Mouse (Mus musculus) hematopoietic stem cell, adult 5-6 weeks (primary cell): Measurements from ENCODE around the gene Gm9844. TPM values are rescaled to one million over a fixed set of nuclear protein-coding genes. Genes with fewer than 3 reads are reported as not detected.
A peak's percentile ranks its signal among the peaks of the same experiment; 100 is the strongest.

ENCODE experiments used
- ATAC-seq, 2 experiments: fragments of 125-278 bp in 1 of 2; replicated peaks in 1 of 2; 2 replicates each; pipeline ENCODE4 v1.8.0; 2016 to 2017; ENCODE audit warnings: inconsistent platforms in 2 of 2, mild to moderate bottlenecking in 2 of 2, moderate number of reproducible peaks in 2 of 2, low read depth in 1 of 2, moderate TSS enrichment in 1 of 2; ENCODE audit not compliant: low FRiP score in 2 of 2, poor library complexity in 2 of 2, severe bottlenecking in 2 of 2, insufficient read depth in 1 of 2, low TSS enrichment in 1 of 2
- total RNA-seq: library from RNA; stranded (forward); fragments of 172-1452, 232-1000 nt; gene quantifications from 2 replicates; pipeline ENCODE4 v1.2.3, GENCODE M21; 2017

The Gm9844 gene
- total RNA-seq, 1 experiment from 2014 or later, result 12.6 TPM

DNA sequence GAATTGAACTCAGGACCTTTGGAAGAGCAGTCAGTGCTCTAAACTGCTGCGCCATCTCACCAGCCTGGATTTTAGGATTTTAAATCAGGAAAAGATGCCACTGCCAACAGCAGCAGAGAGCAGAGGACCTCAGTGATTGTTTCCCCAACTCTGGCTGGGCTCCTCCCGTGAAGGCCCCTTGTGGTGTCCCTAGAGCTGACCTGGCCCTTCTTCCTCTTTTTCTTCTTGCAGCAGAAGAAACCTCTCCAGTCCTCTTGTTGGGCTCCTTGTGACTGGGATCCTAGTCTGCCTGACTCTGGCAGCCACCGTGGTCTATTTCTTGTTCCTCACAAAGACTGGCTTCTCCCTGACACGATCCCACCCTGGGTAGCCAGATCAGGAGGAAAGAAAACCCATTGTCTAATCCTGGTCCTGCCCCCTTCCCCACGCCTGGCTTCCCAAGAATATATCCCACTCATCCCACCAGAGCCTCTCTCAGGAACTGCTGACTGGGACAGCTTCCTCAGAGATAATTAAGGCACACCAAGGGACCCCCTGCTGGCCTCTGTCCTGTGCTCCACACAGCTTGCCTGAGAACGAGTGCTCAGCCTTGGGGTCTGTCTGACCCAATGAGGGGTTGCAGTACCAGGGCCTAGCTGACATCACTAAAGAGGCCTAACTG, 5.4 kb upstream of the Gm9844 start:
- peak; percentile 69 to 78 for ATAC-seq

DNA sequence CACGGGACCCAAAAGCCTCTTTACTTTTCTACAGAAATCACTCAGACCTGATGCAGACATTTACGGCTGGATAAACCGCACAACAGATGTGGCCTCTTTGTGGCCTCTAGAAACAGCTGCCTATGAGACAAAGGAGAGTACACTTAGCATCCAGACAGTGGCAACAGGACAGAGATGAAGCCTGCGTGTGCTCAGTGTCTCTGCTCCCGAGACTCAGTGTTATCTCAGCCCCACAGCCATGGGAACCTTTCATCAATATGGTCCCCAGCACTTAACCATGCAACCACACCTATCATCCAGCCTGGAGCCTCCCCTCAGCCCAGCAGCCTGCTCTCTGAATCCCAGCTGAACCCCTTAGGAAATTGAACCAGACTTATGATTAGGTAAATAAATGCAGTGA, 2.8 kb upstream of the Gm9844 start:
- no peak for ATAC-seq

DNA sequence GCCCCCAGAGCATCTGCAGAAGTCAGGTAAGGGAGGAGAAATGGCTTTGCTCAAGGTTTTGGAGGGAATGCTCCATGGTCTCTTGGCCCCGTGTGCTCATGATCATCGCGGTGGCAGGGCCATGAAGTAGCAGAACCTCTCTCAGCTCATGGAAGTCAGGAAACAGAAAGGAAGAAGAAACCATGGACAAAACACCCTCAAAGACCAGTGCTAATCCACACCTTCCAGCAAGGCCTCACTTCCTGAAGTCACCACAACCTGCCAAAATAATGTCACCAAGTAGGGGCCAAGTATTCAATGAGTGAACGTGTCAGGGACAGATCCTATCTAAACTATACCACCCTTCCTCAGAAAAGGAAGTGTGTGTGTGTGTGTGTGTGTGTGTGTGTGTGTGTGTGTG, 840 bp downstream of the Gm9844 start:
- peak in 1 of 2 experiments; percentile 64; a peak in 2 of 4 replicates for ATAC-seq

DNA sequence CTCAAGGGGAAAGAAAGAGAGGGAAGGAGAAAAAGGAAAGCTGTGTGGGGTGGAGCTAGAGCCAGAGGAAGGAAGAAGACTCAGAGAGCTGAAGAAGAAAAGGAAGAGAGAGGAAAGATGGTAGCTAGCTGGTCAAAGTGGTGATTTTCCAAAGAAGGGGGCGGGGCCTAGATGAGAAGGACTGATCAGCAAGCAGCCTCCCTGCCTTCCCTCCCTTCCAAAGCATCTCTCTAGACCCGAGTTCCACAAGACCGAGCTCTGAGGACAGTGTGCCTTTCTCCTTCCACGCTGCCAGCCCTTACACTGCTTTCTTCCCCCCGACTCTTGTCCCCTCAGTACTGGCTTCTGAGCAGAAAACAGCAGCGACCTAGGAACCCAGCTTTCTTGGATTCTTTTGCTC, 2.1 kb downstream of the Gm9844 start:
- ATAC-seq, result no peak

DNA sequence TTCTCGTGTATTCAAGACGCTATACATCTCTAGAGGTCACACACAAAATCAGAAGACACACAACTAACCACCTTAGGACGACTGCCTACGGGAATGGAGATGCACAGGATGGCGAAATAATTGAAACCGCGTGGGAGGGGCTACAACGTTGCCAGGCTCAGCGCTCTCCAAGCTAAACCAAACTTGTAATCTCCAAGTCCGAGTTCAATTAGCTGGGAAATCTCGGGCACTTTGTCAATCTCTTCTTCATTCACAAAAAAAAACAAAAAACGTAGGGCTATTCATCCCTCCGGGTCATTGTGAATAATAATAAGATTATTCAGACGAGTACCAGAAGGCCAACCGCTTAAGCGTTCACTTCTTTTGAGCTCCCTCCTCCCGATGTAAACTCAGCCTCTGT, 7.1 kb downstream of the Gm9844 start:
- ATAC-seq, result no peak

DNA sequence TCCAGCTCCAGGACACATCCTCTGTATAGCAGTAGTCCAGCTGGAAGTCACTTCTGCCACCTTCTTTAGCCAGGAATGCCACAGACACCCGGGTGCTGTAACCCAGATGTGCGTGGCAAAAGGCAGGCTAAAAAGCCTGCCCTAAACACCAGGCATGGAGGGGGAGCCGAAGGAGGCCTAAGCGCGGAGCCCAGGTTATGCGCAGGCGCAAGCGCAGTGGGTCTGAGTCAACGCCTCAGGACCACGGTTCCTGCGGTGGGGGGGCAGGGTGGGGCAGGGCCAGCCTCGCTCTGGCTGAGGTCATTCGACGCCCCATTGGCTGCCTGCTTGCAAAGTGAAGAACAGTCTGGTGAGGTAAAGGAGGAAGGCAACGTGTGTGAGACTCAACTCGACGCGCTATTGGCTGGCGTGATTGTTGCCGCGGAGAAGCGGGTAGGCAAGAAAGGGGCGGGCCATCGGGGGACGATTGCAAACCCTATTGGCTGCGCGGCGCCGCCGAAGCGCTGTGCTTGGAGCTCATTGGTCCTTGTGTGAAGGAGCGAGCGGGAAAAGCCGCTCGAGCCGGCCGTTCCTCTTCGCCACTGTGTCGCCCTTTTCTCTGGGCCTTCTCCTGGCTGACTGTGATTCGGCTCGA, 7.6 kb downstream of the Gm9844 start, which contains the start of the genes Lypd4 and Dmrtc2:
Gene Lypd4, minus strand, starts transcription at position 410 of the 634 bp plus-strand sequence.
Gene Dmrtc2, plus strand, starts transcription at position 526 of the 634 bp plus-strand sequence.
- ATAC-seq, result no peak

DNA sequence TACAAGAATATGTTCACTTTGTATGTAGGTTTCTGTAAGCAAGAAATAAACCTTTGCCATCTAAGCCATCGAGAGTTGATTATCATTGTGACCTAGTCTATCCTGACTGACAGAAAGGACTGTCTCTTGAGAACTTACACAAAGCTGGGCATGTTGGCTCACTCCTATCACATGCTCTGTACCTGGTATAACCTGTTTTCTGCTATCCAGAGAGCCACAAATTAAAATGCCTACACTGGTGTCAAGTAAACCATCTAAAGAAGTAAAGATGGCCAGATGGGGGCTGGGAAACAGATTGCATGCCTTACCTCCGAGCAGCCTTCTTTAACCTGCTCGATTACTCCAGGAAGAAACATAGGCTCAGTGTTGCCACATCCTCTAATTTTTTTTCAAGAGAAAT, 15.6 kb downstream of the Gm9844 start:
- ATAC-seq, result no peak

DNA sequence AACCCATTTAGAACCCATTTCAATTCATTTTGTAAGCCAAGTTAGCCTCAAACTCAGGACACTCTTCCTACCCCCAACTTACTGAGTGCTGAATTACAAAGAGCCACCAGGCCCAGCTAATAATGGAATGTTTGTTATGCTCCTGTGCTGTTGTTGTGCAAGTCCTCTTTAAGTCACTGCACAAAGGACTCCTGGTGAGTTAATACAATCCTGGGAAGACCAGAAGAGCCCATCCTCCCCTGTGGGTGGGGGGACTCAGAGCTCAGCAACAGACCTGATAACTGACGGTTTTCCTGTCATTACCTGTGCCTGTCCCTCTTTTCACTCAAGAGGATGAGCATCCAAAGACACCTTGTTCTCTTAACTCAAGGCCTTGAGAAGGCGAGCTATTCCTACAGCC, 17.6 kb downstream of the Gm9844 start:
- ATAC-seq, result no peak

DNA sequence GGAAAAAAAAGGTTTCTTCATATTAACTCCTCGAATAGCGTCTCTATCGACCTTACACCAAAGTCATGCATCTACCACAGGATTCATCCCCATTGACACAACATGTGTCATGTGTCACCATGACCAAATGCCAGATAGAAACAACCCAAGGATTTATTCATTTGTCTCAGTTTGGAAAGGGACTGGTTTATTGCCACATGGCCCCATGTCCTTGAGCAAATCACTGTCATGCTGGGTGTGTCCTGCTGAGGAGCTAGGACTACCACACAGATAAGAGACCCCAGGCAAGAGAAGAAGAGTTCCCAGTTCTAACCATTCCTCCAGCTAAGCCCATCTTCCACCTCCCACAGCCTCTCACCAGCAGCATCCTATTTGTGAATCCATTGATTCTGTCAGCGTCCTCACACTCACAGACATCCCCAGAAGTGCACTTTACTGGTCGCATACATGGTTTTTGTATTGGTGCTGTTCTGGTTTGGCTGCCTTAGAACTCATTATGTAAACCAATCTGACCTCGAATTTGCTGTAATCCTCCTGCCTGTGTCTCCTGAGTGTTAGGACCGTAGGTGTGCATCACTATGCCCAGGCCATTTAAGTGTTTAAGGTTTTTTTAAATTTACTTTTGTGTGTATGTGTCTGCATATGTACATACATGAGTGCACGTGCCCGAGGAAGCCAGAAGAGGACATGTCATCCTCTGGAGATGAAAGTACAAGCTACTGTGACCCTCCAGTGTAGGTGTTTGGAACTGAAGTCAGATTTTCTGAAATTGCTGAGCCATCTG, 20.6 kb downstream of the Gm9844 start:
- ATAC-seq, result no peak

DNA sequence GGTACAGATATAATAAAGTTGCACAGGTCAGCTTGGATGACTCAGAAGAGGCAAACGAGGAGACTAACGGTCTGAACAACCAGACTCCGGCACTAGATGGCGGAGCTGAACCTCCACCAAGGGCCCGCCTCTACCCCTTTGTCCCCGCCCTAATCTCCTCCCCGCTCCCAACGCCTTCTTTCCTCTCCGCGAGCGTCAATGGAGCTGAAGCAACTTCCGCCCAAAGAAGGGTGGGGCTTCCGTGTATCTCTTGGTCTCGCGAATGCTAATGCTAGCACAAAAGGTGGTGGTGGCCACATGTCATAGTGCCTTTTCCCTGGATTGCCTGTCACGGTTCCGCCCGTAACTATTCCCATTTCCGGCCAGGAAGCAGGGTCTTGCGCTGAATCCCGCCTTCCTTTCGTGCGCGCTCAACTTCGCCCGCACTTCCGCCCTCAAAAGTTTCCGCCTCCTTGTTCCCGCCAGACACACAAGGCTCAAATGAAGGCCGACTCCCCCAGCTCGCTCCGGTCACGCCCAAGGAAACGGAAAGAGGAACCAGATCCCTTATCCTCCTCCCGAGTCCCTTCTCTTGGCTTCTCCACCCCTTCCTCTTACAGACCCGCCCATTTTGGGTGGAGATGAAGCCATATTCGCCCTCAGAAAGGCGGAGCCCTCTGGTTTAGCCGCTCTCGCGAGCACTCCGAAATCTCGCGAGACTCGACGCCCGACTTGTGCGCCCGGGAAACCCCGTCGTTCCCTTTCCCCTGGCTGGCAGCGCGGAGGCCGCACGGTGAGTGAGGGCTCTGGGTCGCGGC, 22.1 kb downstream of the Gm9844 start, which contains the start of gene Rps19:
Gene Rps19, plus strand, starts transcription at position 476 of the 797 bp plus-strand sequence.
- peak; percentile 91 to 94 for ATAC-seq

DNA sequence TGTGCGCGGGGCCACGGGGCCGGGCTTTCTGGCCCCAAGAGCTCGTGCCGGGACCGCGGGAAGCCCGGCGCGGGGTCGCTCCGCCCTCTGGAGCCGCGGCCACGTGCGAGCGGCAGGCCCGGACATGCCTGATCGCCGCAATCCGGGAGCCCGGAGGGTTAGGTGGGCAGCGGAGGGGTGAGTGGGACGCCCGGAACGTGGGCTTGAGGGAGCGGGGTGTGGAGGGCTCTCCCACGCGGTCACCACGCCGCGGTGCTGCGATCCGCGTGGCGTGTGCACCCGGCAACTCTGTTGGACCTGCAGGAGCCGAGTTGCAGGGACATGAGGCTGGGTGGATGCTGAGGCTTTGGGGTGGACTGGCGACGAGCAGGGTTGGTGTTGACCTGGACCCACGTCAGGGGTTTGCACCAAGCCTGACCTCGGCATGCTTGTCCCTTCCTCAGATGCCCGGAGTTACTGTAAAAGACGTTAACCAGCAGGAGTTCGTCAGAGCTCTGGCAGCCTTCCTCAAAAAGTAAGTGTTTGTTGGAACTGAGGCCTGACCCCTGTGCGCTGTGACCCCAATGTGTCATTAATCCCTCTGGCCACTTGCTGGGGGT, 22.8 kb downstream of the Gm9844 start:
- no peak for ATAC-seq

DNA sequence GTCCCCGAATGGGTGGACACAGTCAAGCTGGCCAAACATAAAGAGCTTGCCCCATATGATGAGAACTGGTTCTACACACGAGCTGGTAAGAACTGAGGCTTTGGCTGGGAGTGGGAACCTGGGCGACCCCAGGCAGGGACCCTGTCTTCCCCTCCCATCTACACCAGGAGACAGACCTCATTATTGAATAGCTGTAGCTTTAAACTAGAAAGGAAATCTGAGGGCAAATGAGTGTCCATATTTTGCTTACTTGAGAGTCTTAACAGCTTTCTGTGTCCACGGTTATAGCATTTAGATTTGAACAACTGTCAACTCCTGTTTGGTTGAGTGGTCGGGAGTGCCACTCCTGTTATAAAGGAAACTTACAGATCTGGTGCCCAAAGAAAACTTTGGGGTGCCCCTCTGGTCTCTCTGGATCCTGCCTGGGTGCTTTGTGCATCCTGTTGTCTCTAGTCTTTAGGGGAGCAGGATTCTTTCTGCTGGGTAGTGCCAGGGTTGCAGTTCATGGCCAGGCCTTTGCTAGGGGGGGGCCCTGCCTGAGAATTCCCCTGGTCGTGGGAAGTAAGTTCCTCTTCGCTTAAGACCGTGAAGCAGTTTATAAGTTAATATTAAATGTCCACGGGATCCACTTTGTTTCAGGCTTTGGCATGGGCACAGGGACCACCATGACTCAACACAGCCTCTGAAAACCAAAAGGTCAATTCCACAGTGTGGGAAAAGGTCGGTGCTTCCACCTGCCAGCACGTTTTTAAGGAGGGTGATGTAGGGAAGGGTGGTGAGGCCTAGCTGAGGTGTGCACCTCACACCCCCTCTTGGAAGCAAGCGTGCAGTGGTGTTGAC, 23.7 kb downstream of the Gm9844 start:
- ATAC-seq, result no peak

DNA sequence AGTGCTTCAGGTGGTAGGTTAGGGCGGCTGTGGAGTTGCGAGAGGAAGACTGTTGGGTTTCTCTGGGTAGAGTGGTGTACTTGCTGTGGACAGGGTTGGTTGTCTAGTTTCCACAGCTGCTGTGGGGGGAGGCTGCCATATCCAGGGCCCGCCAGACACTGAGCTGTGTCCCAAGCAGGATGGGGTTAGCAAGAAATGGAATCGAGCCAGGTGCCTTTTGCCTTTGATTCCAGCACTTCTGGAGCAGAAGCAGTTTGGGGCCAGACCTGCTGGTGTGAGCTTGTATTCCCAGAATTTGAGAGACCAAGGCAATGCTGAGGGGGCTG, 24.3 kb downstream of the Gm9844 start:
- no peak for ATAC-seq

DNA sequence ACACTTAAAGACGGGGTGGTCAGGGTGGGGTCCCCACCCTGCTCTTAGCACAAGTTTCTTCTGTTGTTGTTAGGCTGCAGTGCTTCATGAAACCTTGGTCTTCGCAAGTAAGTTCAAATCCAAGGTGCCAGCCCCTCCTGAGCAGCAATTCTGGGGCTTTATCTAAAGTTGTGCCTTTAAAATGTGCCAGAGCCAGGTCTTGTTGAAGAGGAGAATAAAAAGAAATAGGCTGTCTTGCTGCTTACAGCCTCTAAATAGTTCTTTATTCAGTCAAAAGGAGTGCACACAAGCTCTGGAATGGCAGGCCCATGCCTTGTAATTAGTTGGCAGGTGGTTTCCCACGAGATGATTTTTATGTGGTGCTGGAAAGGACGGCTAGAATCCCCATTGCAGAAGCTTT, 25.1 kb downstream of the Gm9844 start:
- ATAC-seq, result no peak

DNA sequence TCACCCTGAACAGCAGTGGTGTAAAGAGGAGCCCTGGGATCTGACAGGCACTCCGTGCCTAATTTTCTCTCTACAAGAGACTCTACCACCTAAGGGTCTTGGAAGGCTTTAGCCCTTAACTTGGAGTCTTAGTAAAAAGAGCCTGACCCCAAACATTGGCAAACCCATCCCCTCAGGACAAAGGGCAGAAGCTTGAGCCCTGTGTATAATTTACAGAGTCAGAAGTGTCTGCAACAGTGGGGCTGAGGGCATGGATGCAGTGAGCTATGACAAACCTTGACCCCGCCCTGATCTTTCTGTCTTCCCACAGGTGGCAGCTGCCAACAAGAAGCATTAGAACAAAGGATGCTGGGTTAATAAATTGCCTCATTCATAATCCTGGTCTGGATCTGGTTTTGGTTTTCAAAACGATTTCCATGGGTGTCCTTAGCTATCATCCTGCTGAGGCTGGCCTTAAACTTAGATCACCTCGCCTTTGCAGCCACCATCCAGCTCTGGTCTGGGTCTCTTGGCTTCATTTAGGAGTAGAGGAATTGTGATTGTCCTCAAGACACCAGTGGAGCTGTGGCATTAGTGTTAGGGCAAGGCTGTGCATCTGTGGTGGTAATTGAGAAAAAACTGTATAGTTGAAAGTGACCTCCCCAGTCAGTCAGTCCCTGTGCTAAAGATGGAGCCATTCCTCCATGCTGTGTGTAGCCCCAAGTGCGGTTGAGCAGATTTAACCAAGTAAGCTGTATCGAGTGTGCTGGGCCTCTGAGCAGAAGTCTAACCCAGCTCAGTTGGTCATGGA, 27.6 kb downstream of the Gm9844 start:
- no peak for ATAC-seq
